Mouse (Mus musculus) cerebellum, adult 2 months (tissue): Measurements from ENCODE around the gene Ccdc148. TPM values are rescaled to one million over a fixed set of nuclear protein-coding genes. Genes with fewer than 3 reads are reported as not detected.

Experiments
- DNase-seq, 2 experiments: peaks; one replicate each; pipeline ENCODE4 v3.0.0; 2021
- H3K27ac ChIP-seq: fragments of 200-500 bp; 2 replicates; pipeline ENCODE4 v1.5.1; 2012; ENCODE audit warnings: low read length, control low read depth, inconsistent platforms; ENCODE audit not compliant: insufficient read depth
- H3K27me3 ChIP-seq: fragments of 200-500 bp; 2 replicates; pipeline ENCODE4 v1.6.1; 2012; ENCODE audit warnings: inconsistent platforms, mild to moderate bottlenecking, low read length, moderate library complexity; ENCODE audit not compliant: control insufficient read depth, insufficient read depth
- H3K4me1 ChIP-seq: fragments of 200-500 bp; 2 replicates; pipeline ENCODE4 v1.6.1; 2011; ENCODE audit warnings: low read length; ENCODE audit not compliant: control insufficient read depth, insufficient read depth
- H3K4me3 ChIP-seq: fragments of 200-500 bp; replicated peaks from 2 replicates; pipeline ENCODE3; 2011; ENCODE audit warnings: mild to moderate bottlenecking, low read depth, low read length, control low read depth; ENCODE audit not compliant: insufficient read depth
- CTCF ChIP-seq: fragments of 200-500 bp; IDR thresholded peaks from 2 replicates; pipeline ENCODE4 v1.5.1; 2011; ENCODE audit warnings: low read depth, mild to moderate bottlenecking, control low read depth, low read length, moderate library complexity, borderline replicate concordance; ENCODE audit not compliant: insufficient read depth
- POLR2A ChIP-seq: fragments of 200-500 bp; IDR thresholded peaks from 2 replicates; pipeline ENCODE4 v1.6.1; 2011; ENCODE audit warnings: low read length, control low read depth, borderline replicate concordance; ENCODE audit not compliant: insufficient read depth
- WGBS: fragments of 180-500 bp; shearing (Covaris S2); methylation state at CpG from one replicate; pipeline ENCODE4 v1.1.7; 2018; 5-methylcytosine and 5-hydroxymethylcytosine counted together
- polyA plus RNA-seq: library from polyadenylated mRNA; depleted of rRNA; stranded (reverse); fragments of >200 nt; gene quantifications from 2 replicates; pipeline ENCODE4 v1.2.3, GENCODE M21; 2012

Ccdc148 gene
- polyA plus RNA-seq, 1 experiment = 4.0 TPM

DNA sequence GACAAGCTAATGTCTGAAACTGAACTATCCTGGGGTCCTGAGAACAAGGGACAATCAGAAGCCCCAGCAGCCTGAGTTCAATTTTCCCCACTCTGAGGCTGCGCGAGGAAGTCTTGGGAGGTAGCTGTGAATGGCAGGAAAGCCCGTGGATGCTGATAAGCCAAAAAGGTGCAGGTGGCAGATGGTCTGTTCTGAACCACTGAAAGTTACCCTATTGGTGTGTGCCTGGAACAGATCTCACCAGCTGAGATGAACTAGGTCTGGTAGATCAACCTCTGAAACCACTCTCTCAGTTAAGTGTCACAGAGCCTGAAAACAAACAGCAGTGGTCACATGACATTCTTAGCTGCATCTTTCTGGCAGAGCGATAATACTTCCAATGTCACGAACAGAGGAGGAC is 360.9 kb downstream of the Ccdc148 start:
- WGBS = 33% methylated on average over 5 of the region's 5 CpGs
- Histone ChIP-seq H3K27ac (no peak overlapping the region), H3K27me3 (no peaks in the 10 kb centered on the region), H3K4me3 (no peak overlapping the region), H3K4me1 (no peaks in the 10 kb centered on the region)
- peak in 1 of 2 experiments; percentile 47 for DNase-seq
- TF ChIP-seq CTCF = no peak
- TF ChIP-seq POLR2A = no peak

DNA sequence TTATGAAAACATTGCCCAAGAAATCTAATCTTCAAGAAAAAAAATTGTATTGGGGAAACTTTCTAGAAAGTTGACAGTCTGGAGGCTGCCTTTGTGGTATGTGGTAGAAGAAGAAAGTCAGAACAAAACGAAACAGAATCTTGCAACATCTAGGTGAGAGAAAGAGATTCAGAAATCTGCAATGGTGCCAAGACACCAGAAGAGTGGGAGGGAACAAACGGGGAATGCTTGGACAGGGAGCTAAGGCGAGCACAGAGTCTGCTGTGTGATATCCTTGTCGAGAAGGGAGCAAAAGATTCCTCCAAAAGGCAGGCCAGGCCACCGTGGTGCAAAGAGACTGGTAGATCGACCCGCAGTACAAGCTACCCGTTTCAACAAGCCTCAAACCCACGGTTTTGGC is 361.4 kb downstream of the Ccdc148 start:
- 45% methylated on average over 9 of the region's 9 CpGs for WGBS

DNA sequence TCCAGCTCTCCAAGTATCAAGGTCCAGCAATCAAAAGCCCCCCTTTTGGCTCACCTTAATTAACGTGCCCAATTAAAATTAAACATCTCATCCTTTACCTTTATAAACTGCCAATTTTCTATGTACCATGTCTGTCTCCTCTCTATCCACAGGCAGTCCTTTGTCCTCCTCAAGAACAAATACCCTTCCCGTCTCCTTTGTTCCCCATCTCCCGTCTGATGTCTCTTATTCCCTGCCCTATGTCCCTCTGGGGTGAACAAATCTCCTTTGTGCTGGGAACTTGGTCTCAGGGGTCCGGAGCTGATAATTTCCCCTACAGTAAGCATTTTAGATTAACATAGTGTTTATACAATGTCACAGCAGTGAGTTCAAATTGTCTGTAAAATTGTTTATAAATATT is 363.0 kb downstream of the Ccdc148 start:
- Histone ChIP-seq H3K27ac (no peak overlapping the region), H3K27me3 (no peaks in the 10 kb centered on the region), H3K4me3 (no peak overlapping the region), H3K4me1 (no peaks in the 10 kb centered on the region)
- 71% methylated on average over 4 of the region's 4 CpGs for WGBS
- TF ChIP-seq CTCF (no peak), POLR2A (no peak)
- no peak for DNase-seq

More for the DNA sequence above, 361.4 kb downstream of the Ccdc148 start:
- TF ChIP-seq CTCF = no peak
- no peak for TF ChIP-seq POLR2A
- Histone ChIP-seq H3K4me1 (no peaks in the 10 kb centered on the region), H3K27ac (no peak overlapping the region), H3K27me3 (no peaks in the 10 kb centered on the region), H3K4me3 (no peak overlapping the region)
- DNase-seq = no peak

DNA sequence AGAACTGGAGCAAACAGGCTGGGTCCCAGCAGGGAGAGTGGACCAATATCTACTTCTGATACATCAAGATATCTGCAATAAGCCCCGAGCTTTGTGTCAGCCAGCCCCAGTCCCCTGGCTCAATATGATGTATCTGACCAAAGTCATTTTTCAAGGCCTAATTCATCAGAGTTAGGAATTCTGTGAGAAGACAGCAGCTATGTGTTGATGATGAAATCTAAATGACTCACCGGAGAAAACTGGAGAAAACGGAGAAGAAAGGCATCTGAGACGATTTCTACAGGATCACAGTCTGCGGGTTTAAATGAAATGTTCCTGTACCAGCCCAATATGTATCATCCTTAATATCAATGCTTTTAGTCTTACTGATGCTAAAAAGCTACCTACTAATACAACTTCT is 365.1 kb downstream of the Ccdc148 start:
- H3K27ac ChIP-seq = no peak overlapping the region
- DNase-seq = no peak
- WGBS = 96% methylated on average over 5 of the region's 5 CpGs
- no peak for TF ChIP-seq POLR2A
- TF ChIP-seq CTCF = no peak
- no peaks in the 10 kb centered on the region for H3K4me1 ChIP-seq
- H3K4me3 ChIP-seq = no peak overlapping the region
- H3K27me3 ChIP-seq = no peaks in the 10 kb centered on the region

DNA sequence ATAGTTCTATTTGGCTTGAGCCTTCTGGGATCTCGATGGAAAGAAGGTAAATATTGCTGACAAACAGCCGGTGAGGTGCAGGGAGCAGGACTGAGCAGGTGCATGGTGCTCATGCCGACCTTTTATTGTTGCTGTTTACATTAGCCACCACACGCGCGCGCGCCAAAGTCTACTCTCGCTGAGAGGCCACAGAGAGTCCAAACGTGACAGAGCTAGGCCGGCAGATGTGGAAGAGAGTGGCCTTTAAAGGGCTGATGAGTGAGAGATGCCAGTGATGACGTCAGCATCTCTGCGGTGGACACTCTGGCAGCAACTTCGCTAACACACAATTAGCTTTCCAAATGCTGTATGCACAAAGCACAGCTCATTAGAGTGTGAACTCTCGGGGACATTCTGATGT is 366.0 kb downstream of the Ccdc148 start:
- Histone ChIP-seq H3K4me3 (no peak overlapping the region), H3K27me3 (no peaks in the 10 kb centered on the region), H3K27ac (no peak overlapping the region), H3K4me1 (no peaks in the 10 kb centered on the region)
- WGBS = 78% methylated on average over 15 of the region's 15 CpGs
- TF ChIP-seq POLR2A = no peak
- no peak for TF ChIP-seq CTCF
- DNase-seq = no peak

DNA sequence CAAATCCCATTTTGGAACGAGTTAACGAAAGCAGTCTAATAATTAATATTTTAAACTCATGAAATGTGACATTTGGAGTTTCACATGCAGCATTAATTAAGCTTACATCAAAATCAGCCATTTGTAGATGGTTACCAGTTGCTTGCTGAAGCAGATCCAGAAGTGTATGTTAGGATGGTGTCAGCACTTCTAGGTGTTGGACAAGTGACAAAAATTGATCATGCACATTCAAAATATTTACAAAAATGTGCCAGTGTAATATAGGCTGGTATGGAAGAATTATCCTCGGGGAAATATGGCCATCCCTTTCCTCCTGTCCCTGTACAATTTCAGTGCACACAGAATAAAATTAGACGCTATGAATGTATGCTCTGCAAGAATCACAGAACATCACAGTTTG is 370.1 kb downstream of the Ccdc148 start:
- TF ChIP-seq POLR2A (no peak), CTCF (no peak)
- Histone ChIP-seq H3K27me3 (no peaks in the 10 kb centered on the region), H3K27ac (no peak overlapping the region), H3K4me3 (no peak overlapping the region), H3K4me1 (no peaks in the 10 kb centered on the region)
- DNase-seq = no peak
- WGBS = 83% methylated on average over 4 of the region's 4 CpGs

DNA sequence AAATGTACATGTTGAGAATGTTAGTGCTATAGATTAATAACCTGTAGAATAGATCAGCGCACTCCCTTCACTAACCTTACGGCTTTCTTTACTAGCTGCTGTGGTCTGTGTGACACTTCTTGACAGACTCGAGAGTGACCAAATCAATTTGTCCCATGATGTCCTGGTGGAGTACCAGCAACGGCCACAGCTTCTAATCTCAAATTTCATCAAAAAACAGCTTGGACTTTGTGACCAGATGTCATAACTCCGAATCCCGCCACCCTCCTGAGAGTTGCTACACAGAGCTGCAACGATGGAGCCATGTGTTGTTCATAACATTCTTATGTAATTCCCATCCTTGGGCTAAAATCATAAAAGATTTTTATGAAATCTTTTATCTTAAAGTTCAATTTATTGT is 370.5 kb downstream of the Ccdc148 start:
- TF ChIP-seq CTCF (no peak), POLR2A (no peak)
- Histone ChIP-seq H3K4me1 (no peaks in the 10 kb centered on the region), H3K27ac (no peak overlapping the region), H3K4me3 (no peak overlapping the region), H3K27me3 (no peaks in the 10 kb centered on the region)
- no peak for DNase-seq
- WGBS = 70% methylated on average over 7 of the region's 7 CpGs

DNA sequence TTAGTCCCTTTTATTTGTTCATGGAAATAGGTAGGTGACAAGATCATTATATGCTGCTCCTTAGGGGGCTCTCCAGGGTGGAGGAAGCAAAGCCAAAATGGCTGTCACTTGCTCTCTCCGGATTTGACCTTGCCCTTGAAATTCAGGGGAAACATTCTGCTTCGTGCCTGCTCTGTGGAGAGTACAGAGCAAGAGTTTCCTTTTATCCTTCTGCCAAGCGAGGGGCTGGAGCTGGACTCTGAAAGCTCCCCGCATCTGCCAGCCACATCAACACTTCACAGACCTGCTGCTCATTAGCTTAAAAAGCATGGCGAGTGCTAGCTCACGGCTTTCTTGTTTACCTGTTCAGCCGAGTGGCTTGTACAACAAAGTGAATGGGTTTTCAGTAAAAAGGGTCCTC is 373.1 kb downstream of the Ccdc148 start:
- Histone ChIP-seq H3K4me1 (peaks cover 7% of the 10 kb centered on the region), H3K4me3 (no peak overlapping the region), H3K27ac (no peak overlapping the region), H3K27me3 (no peaks in the 10 kb centered on the region)
- no peak for DNase-seq
- TF ChIP-seq POLR2A = no peak
- no peak for TF ChIP-seq CTCF
- WGBS = 72% methylated on average over 7 of the region's 7 CpGs
